Mouse (Mus musculus): ENCODE measurements around the gene Ddi1.
"Not testable (repeated sequence)": the region's sequence is repeated elsewhere in the genome, so short reads cannot be mapped to it uniquely, and the experiment has no call there.

Ddi1 gene

DNA sequence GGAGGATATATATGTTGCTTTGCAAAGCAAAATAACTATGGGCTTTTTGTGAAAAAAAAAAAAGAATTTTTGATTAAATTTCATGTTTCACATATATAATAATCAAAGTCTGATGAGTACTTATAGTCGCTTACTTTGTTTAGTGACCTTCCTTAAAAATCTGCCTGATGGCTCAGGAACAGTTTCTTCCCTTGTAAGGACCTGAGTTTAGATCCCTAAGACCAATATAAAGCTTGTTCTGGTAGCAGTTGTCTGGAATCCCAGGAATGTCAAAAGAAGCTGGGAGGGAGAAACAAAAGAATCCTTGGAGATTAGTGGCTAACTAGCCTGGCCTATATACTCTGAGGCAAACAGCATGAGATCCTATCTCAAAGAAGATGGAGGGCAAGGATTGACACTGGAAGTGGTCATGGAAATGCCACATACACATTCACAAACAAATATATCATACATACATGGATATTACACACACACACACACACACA lies at the start of gene Ddi1:
Ddi1 (minus strand) TSS at position 51 of the 485 bp plus-strand sequence.
- DNase-seq (ENCODE audit: low read depth): no peak

DNA sequence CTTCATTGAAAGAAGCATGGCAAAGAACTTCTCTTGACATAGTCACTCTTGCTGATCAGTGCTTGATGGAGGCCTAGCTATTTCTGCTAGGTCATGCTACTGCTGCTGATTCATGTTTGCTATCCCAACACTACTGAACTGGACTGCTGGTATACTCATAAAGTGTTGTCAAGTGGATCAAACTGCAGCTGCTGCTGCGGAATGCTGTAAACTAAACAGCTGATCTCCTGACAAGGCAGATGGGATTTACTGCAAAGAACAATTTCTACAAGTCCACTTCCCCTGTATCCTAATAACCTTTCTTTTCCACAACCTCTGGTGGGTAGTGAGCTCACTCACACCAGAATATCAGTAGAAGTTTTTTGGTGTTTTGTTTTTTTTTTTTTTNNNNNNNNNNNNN lies 47.5 kb upstream of the Ddi1 start:
- no peak for DNase-seq (ENCODE audit: low read depth)

DNA sequence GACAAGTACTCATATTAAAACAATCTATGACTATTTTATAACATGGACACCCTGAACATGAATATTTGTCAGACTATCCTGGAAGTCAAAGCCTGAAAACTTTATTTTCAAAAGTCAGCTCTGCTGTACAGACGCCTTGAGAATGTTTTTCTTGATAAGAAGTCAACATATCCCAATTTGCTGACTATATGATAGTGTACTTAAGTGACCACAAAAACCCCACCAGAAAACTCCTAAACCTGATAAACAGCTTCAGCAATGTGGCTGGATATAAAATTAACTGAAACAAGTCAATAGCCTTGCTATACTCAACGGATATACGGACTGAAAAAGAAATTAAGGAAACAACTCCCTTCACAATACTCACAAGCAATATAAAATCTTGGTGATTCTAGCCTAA lies 36.2 kb upstream of the Ddi1 start:
- DNase-seq (ENCODE audit: low read depth): no peak

DNA sequence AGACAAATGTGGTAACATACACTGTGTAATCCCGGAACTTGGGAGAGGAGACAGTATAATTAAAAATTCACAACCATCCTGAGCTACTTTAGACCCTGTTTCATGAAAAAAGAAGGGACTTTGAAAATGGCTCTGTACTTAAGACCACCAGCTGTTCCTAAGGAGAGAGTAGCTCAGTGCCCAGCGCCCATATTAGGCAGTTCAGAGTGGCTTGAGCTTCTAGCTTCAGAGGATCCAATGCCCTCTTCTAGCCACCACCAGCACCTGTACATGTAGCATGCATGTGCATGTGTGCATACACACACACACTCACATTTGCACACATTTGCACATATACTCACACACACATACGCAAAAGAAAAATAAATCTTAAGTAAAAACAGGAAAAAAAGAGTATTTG lies 34.9 kb upstream of the Ddi1 start:
- DNase-seq (ENCODE audit: low read depth): no peak

DNA sequence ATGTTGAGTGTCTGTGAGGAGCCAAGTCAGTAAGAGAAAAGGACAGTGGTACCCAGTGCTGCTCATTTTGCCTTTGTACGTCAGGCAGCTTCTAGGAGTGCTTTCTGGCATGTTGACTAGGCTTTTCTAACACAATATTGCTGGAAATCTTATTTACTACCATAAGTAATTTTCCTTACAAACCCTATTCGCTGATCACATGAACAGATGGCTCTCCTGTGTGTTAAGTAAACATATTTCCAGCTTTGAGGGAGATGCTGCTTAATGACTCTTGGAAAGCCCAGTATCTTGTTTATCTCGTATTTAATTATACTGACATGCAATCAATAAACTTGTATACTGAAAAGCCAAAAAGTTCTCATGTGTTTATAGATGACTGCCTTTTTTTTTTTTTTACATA lies 32.4 kb upstream of the Ddi1 start:
- DNase-seq (ENCODE audit: low read depth): no peak

DNA sequence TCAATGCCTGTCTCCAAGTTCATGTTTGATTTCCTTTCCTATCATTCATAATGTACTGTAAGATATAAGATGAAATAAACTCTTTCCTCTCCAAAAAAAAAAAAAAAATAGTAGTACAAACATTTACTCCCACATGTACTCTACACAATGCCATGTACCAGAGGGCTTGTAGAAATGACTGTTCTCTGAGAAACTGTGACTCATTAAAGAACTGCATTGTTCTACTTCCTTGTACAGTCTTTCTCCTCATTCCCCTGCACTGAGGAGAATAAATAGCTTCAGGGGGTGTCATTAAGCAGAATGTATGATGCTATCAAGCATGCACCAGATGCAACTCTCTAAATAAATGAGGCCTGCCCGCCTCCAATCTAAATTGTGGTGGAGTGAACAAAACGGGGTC lies 28.9 kb upstream of the Ddi1 start:
- DNase-seq (ENCODE audit: low read depth): no peak

DNA sequence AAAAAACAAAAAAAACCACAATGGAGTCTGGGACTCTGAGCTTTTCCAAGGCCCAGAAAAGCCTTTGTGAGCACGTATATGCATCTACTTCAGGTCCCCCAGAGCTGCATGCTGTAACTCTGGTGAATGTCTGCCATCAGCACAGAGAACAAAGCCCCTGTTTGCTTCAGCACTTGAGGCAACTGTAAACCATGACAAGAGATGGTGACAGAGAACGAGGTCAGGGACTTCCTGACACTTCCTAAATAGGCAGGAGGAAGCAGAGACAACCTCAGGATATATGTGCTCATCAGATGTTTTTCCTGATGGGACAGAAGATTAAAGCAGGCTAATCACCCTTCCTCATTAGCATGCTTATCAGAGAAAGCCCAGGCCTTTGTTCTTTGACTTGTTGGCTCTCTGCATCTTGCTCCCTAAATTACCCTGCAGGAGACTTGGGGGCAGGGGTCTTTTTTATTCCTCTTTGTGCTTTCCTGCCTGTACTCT lies 19.6 kb upstream of the Ddi1 start:
- no peak for DNase-seq (ENCODE audit: low read depth)

DNA sequence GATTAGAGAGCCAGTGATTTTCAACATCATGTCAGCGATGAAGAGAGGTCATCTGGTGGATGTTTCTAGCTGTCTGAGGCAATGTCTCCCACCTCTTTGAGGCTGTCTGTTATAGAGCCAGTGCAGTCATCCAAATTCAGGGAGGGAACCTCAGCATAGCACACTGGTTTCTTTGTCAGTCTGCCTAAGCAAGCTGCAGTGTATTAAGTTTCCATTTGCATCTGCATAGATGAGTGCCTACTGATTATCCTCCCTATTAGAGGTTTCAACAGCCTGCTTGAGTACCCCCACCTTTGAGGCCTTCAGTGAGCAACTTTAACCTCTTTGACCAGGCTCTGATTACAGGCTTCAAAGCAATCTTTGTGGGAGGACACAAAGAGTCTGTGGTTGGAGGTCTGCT lies 17.1 kb upstream of the Ddi1 start:
- no peak for DNase-seq (ENCODE audit: low read depth)

DNA sequence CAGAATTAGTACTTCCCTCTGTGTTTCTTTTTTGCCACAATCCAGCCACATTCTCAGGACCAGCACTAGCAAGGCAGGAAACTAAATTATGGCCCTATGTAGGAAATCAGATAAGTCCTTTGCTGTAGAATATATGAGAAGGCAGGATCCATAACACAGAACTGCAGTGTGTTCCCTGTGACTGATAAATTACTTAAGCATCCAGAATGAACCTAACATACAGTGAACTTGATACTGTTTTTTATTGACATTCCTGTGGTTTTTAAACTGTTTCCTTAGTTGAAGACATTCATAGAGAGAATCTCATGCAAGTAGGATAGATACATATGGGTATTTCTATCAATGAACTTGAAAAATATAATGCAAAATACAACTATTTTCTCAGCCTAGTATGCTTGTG lies 7.9 kb upstream of the Ddi1 start:
- no peak for DNase-seq (ENCODE audit: low read depth)

DNA sequence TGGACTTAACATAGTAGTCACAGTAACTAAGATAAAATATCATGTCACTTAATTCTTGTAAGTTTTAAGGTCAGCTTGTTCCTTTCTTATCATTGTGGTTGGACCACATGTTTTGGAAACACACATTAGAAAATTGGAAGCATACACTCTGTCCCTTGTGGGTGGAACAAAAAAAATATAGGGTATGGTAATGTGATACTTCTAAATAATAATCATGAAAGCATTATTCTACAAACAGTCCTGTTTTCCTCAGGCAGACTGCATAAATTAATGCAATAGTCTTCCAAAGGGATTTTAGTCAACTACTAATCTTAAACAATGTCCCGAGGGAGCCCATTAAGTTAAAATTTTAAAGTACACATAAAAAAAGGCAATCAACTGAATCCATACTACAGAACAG lies 6.7 kb upstream of the Ddi1 start:
- DNase-seq (ENCODE audit: low read depth): no peak

DNA sequence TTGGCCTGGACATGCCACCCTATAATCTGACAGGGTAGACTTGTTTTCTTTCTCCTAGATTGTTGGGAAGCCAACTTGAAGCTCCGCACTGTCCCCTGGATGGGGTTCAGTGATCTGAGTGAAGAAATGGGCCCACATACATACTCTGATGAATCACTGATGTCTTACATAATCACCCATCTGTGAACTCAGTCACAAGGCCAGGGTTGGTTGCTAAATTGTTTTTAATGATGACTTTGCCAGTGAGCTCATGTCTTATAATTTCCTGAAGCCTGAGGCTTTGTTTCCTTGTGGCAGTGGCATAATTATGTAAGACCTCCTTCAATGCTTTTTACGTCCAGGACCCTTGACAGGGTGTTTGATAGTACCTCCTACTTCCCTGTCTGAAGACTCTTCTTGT lies 4.8 kb downstream of the Ddi1 start:
- DNase-seq (ENCODE audit: low read depth): no peak

DNA sequence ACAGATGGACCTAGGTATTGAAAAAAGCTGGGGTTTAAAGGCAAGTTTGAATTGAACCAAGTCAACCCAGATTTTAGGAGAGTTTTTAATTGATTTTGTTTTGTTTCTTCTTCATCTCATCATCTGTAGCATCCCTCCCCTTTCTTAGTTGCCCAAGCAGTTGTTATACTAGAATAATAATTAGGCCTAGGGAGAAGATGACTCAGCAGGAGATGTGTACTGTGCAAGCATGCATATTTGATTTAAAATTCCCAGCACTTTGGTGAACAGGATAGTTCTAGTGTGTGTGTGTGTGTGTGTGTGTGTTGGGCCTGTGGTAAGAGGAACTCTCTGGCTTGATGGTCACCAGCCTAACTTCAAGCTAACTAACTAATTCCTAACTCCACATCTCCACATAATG lies 12.6 kb downstream of the Ddi1 start:
- no peak for DNase-seq (ENCODE audit: low read depth)

DNA sequence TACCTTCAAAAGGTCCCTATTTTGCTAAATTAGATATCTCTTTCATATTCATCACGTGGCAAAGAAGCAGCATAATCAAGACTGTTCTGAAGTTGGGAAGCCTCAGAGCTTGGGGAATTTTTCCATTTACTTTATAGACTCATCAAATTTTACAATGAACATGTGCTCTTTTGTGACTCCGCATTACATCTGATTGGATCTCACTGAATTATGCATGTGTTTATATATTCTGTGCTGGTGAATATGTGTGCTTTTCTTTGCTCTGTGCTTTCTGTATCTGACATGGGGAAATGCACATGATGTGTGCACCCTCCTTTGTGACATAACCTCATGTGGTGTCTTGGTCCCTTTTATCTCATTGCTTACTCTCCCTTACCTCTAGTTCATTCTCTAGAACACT lies 17.7 kb downstream of the Ddi1 start:
- DNase-seq (ENCODE audit: low read depth): no peak

DNA sequence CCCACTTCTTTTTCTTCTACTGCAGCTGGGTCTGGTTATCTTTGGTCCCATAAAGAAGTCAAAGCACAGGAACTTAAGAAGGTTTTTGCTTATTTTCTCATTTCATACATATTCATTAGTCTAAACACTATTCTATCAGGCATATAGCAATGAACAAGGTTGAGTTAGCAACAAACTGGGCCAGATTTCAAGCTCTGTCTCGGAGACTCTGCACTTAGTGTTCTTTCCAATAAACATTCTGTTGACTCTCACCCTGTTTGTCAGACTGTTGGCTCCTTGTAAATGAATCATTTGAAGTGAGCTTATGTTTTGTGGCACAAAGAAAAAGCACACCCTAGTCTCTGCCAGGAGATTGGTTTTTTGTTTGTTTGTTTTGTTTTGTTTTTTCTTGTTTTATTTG lies 19.3 kb downstream of the Ddi1 start:
- no peak for DNase-seq (ENCODE audit: low read depth)

DNA sequence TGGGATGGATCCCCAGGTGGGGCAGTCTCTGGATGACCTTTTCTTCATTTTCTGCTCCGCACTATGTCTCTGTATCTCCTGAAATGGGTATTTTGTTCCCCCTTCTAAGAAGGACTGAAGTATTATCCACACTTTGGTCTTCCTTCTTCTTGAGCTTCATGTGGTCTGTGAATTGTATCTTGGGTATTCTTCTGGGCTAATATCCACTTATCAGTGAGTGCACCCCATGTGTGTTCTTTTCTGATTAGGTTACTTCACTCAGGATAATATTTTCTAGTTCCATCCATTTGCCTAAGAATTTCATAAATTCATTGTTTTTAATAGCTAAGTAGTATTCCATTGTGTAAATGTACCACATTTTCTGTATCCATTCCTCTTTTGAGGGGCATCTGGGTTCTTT lies 33.7 kb downstream of the Ddi1 start:
- DNase-seq (ENCODE audit: low read depth): not testable (repeated sequence)

DNA sequence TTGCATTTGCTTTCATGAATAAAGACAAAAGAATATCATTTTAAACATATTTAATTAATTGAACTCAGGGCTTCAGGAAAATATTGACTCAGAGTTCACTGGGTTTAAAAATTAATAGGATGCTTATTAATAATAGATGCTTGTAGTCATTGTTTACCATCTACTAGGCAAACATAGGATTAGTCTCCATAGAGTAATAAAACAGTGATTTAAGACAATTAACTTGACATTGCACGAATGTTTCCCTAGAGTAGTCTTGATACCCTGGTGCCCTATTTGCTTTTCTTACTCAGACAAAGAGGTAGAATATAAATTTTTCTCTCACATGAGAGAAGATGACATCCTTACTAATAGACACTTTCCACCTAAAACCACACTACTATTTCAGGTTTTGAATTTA lies 52.1 kb downstream of the Ddi1 start:
- no peak for DNase-seq (ENCODE audit: low read depth)

DNA sequence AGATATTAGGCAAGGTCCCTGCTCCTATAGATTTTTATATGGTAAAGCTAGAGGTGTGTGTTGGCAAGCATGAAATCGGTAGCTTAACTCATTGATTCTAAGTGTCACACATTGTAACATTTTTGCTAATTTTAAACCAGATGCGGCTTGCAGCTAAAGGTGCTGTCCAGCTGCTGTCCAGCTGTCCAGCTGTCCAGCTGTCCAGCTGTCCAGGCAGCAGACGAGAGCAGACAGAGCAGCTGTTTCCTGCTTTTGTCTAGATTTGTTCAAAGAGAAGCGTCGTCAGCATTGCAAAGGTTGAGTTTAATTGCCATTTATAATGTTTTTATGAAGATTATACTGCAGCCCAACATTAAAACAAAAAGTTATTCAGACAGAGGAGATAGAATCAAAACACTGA lies 56.8 kb downstream of the Ddi1 start:
- no peak for DNase-seq (ENCODE audit: low read depth)

Data from 416B (cell line).